Mouse (Mus musculus): ENCODE measurements around the gene Ppp2r5d.

Gene Ppp2r5d

GRCm38 (mm10) chr17:46679843-46680759 lies 24.8 kb downstream of the Ppp2r5d start:
- H3K36me3 ChIP-seq (ENCODE audit: control insufficient read depth, insufficient read depth, low read length, poor library complexity, severe bottlenecking), result peaks cover 2% of the 10 kb centered on the region
- peak; percentile 59 for DNase-seq (ENCODE audit: low read depth, low spot score)
- H3K27me3 ChIP-seq (ENCODE audit: control insufficient read depth, insufficient read depth, low read length, poor library complexity, severe bottlenecking), result no peaks in the 10 kb centered on the region

DNA sequence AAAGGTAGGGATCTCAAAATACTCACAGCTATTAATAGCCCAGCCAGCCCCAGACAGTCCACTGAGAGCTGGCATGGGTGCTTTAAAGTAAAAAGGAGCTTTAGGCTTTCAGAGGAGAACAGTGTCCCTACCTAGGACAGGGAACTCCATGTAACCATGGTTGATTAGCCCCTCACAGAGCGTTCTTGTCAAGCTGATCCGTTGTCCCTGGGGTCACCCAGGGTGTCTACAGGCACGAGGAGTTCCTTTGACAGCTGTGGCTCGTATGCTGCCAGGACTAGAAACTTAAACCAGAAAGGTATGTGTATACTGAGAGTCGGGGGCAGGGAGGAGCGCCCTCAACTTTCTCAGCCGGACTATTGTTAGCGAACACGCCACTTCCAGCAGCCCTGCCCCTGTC lies 26.0 kb downstream of the Ppp2r5d start:
- DNase-seq (ENCODE audit: low read depth, low spot score), result no peak
- Histone ChIP-seq H3K36me3 (ENCODE audit: control insufficient read depth, insufficient read depth, low read length, poor library complexity, severe bottlenecking) (peaks cover 2% of the 10 kb centered on the region), H3K27me3 (ENCODE audit: control insufficient read depth, insufficient read depth, low read length, poor library complexity, severe bottlenecking) (no peaks in the 10 kb centered on the region)

GRCm38 (mm10) chr17:46678416-46678815 lies 26.5 kb downstream of the Ppp2r5d start, which contains the start of gene Mea1:
Gene Mea1, plus strand, starts transcription at chr17:46678793.
- peaks cover 2% of the 10 kb centered on the region for H3K36me3 ChIP-seq (ENCODE audit: control insufficient read depth, insufficient read depth, low read length, poor library complexity, severe bottlenecking)
- no peak for DNase-seq (ENCODE audit: low read depth, low spot score)
- no peaks in the 10 kb centered on the region for H3K27me3 ChIP-seq (ENCODE audit: control insufficient read depth, insufficient read depth, low read length, poor library complexity, severe bottlenecking)

GRCm38 (mm10) chr17:46674530-46675283 lies 30.2 kb downstream of the Ppp2r5d start:
- Histone ChIP-seq H3K27me3 (ENCODE audit: control insufficient read depth, insufficient read depth, low read length, poor library complexity, severe bottlenecking) (no peaks in the 10 kb centered on the region), H3K36me3 (ENCODE audit: control insufficient read depth, insufficient read depth, low read length, poor library complexity, severe bottlenecking) (peaks cover 7% of the 10 kb centered on the region)
- DNase-seq (ENCODE audit: low read depth, low spot score), result no peak

- H3K27me3 ChIP-seq (ENCODE audit: control insufficient read depth, insufficient read depth, low read length, poor library complexity, severe bottlenecking), result no peaks in the 10 kb centered on the region
- peaks cover 10% of the 10 kb centered on the region for H3K36me3 ChIP-seq (ENCODE audit: control insufficient read depth, insufficient read depth, low read length, poor library complexity, severe bottlenecking)
- DNase-seq (ENCODE audit: low read depth, low spot score), result peak; percentile 92
These were observed 30.9 kb downstream of the Ppp2r5d start, which contains the start of gene Rrp36 for GRCm38 (mm10) chr17:46673850-46674529. Gene Rrp36, minus strand, starts transcription at chr17:46674352.

GRCm38 (mm10) chr17:46669911-46670310 lies 35.0 kb downstream of the Ppp2r5d start:
- H3K36me3 ChIP-seq (ENCODE audit: control insufficient read depth, insufficient read depth, low read length, poor library complexity, severe bottlenecking), result peaks cover 14% of the 10 kb centered on the region
- no peak for DNase-seq (ENCODE audit: low read depth, low spot score)
- H3K27me3 ChIP-seq (ENCODE audit: control insufficient read depth, insufficient read depth, low read length, poor library complexity, severe bottlenecking), result no peaks in the 10 kb centered on the region

DNA sequence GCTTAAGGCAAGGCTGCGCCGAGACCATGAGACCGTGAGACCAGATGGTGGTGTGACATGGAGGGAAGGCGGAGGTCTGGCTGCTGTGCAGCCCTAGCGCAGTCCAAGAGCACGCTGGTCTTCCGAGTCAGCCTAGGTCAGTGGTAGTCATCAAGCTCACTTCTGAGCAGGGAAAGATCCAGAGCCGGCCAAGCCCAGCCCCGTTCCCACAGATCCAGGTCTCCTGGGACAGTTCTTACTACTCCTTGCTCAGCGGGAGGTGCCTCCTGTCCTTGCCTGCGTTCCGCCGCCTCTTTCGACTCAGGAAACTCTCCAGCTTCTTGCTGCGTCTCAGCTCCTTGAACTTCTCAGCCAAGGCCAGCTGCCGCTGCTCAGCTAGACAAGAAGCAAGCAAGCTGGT lies 37.2 kb downstream of the Ppp2r5d start:
- no peaks in the 10 kb centered on the region for H3K27me3 ChIP-seq (ENCODE audit: control insufficient read depth, insufficient read depth, low read length, poor library complexity, severe bottlenecking)
- DNase-seq (ENCODE audit: low read depth, low spot score), result no peak
- H3K36me3 ChIP-seq (ENCODE audit: control insufficient read depth, insufficient read depth, low read length, poor library complexity, severe bottlenecking), result peaks cover 14% of the 10 kb centered on the region

GRCm38 (mm10) chr17:46662730-46663129 lies 42.2 kb downstream of the Ppp2r5d start:
- Histone ChIP-seq H3K27me3 (ENCODE audit: control insufficient read depth, insufficient read depth, low read length, poor library complexity, severe bottlenecking) (no peaks in the 10 kb centered on the region), H3K36me3 (ENCODE audit: control insufficient read depth, insufficient read depth, low read length, poor library complexity, severe bottlenecking) (peaks cover 7% of the 10 kb centered on the region; the same call in 1 of the 2 replicates)
- no peak for DNase-seq (ENCODE audit: low read depth, low spot score)

- Histone ChIP-seq H3K27me3 (ENCODE audit: control insufficient read depth, insufficient read depth, low read length, poor library complexity, severe bottlenecking) (no peaks in the 10 kb centered on the region), H3K36me3 (ENCODE audit: control insufficient read depth, insufficient read depth, low read length, poor library complexity, severe bottlenecking) (peaks cover 5% of the 10 kb centered on the region; the same call in 1 of the 2 replicates)
- no peak for DNase-seq (ENCODE audit: low read depth, low spot score)
These were observed 42.9 kb downstream of the Ppp2r5d start for GRCm38 (mm10) chr17:46661981-46662380.

GRCm38 (mm10) chr17:46661351-46661750 lies 43.6 kb downstream of the Ppp2r5d start:
- Histone ChIP-seq H3K36me3 (ENCODE audit: control insufficient read depth, insufficient read depth, low read length, poor library complexity, severe bottlenecking) (0 out of 2 replicates have a peak, but pooled peaks cover 1% of the 10 kb centered on the region), H3K27me3 (ENCODE audit: control insufficient read depth, insufficient read depth, low read length, poor library complexity, severe bottlenecking) (no peaks in the 10 kb centered on the region)
- no peak for DNase-seq (ENCODE audit: low read depth, low spot score)

DNA sequence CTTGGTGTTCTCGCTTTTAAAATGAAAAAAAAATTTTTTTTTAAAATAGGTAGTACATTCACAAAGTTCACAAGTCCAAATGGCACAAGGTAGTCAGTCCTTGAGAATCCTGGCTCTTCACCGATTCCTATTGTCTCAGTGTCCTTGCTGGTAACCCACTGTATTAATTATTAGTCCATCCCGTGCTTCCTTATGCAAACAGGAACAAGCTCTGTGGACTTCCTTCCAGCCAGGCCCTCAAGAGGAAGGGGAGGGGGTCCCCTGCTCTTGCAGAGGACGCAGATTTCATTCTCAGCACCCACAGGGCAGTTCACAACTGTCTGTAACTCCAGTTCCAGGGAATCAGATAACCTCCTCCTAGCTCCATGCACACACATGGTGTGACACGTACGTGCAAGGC lies 48.9 kb downstream of the Ppp2r5d start:
- Histone ChIP-seq H3K36me3 (ENCODE audit: control insufficient read depth, insufficient read depth, low read length, poor library complexity, severe bottlenecking) (no peaks in the 10 kb centered on the region), H3K27me3 (ENCODE audit: control insufficient read depth, insufficient read depth, low read length, poor library complexity, severe bottlenecking) (no peaks in the 10 kb centered on the region)
- DNase-seq (ENCODE audit: low read depth, low spot score), result no peak

DNA sequence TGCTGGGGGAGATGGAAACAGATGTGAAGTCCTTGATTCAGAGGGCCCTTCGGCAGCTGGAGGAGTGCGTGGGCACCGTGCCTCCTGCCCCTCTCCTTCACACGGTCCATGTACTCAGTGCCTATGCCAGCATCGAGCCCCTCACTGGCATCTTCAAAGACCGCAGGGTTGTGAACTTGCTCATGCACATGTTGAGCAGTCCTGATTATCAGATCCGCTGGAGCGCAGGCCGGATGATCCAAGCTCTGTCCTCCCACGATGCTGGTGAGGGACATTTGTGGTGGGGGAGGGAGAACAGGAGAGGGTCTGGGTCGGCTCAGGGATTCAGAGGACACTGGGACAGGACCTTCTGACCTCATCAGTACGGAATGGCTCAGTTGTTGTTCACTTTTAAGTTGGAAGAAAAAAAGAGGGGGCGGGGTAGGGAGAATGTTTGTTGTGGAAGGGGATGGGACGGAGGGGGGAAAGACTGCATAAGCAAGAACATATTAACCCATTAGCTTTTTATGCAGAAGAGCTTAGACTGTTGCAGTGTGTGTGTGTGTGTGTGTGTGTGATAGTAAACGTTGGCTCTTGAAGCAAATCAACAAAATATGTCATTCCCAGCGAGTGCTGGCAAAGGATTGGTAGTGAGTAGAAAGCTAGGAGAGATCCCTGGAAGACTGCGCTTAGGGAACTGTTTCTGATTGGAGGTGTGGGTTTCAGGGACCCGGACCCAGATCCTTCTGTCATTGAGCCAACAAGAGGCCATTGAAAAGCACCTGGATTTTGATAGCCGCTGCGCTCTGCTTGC lies 53.0 kb downstream of the Ppp2r5d start:
- DNase-seq (ENCODE audit: low read depth, low spot score), result no peak
- no peaks in the 10 kb centered on the region for H3K27me3 ChIP-seq (ENCODE audit: control insufficient read depth, insufficient read depth, low read length, poor library complexity, severe bottlenecking)

GRCm38 (mm10) chr17:46651292-46651691 lies 53.6 kb downstream of the Ppp2r5d start:
- DNase-seq (ENCODE audit: low read depth, low spot score), result no peak
- H3K36me3 ChIP-seq (ENCODE audit: control insufficient read depth, insufficient read depth, low read length, poor library complexity, severe bottlenecking), result no peaks in the 10 kb centered on the region
- no peaks in the 10 kb centered on the region for H3K27me3 ChIP-seq (ENCODE audit: control insufficient read depth, insufficient read depth, low read length, poor library complexity, severe bottlenecking)

More for the DNA sequence above, 53.0 kb downstream of the Ppp2r5d start:
- no peaks in the 10 kb centered on the region for H3K36me3 ChIP-seq (ENCODE audit: control insufficient read depth, insufficient read depth, low read length, poor library complexity, severe bottlenecking)

All from splenic B cell, adult 2 months (primary cell).